Mouse (Mus musculus) bone marrow macrophage, adult 2 months (primary cell): ENCODE results near the gene Cylc1.

Source experiments
- CTCF ChIP-seq: IDR thresholded peaks from 2 replicates; pipeline ENCODE4 v1.5.1; 2012; ENCODE audit warnings: low read depth, mild to moderate bottlenecking, low read length, moderate library complexity
- POLR2A ChIP-seq: IDR thresholded peaks from 2 replicates; pipeline ENCODE4 v1.6.1; 2012; ENCODE audit warnings: mild to moderate bottlenecking, low read depth, low read length, borderline replicate concordance

GRCm38 (mm10) chrX:111168040-111168439, 57.8 kb downstream of the Cylc1 start, which contains the start of gene Gm10112:
- TF ChIP-seq CTCF (no peak), POLR2A (no peak)
